ENCODE assay signal across 17 mouse cellular contexts in genomic region chr10:80001945-80002344, GRCm38 (mm10). TPM values are rescaled to one million over a fixed set of nuclear protein-coding genes. Genes with fewer than 3 reads are reported as not detected.
DNase-seq lines count a peak whose midpoint lies in the region; ATAC-seq and TF ChIP-seq lines count a peak whose summit lies in the region.
"Had no signal": no experiment of that assay in that cellular context is flagged by ENCODE, and none has a peak within 500 bp of the region (broad histone marks: within the 10 kb centered on the region; RNA-seq: fewer than 3 reads in every experiment).

No protein-coding gene starts in this region.

- no peak for DNase-seq in liver, embryonic 11.5 days (ENCODE audit: low spot score)
- DNase-seq in embryonic facial prominence, embryonic 10.5 days (ENCODE audit: low spot score): no peak
- no peak for DNase-seq in limb, embryonic 11.5 days (ENCODE audit: low spot score)
- DNase-seq in forebrain, embryonic 14.5 days (ENCODE audit: low spot score): no peak
- DNase-seq in ovary, adult 18-20 months (ENCODE audit: low spot score): no peak
- DNase-seq in cerebellum, adult 2 months: no peak
- DNase-seq: adrenal gland, adult 2 months; adrenal gland, postnatal 25 days; cerebellum, adult 18-20 months; cerebellum, postnatal 10 days; forebrain, postnatal 0 days; gastrocnemius, adult 2 months; gastrocnemius, postnatal 25 days had no signal

- peak overlapping the region; percentile 12; the same call in 1 of the 2 replicates for H3K4me2 ChIP-seq in liver, embryonic 12.5 days
- no peak overlapping the region for H3K4me2 ChIP-seq in liver, embryonic 11.5 days
- no peak overlapping the region for H3K4me2 ChIP-seq in limb, embryonic 11.5 days (ENCODE audit: low read depth, severe bottlenecking)
- no peak overlapping the region for H3K4me2 ChIP-seq in forebrain, embryonic 14.5 days (ENCODE audit: low read length)
- H3K4me2 ChIP-seq: forebrain, embryonic 12.5 days had no signal

- H3K9ac ChIP-seq in liver, embryonic 12.5 days: peak overlapping the region; percentile 39; the same call in 1 of the 2 replicates
- H3K9ac ChIP-seq in liver, embryonic 11.5 days (ENCODE audit: low read depth, low read length): no peak overlapping the region
- no peak overlapping the region for H3K9ac ChIP-seq in limb, embryonic 11.5 days (ENCODE audit: low read length)
- no peak overlapping the region for H3K9ac ChIP-seq in forebrain, embryonic 14.5 days (ENCODE audit: low read length)
- H3K9ac ChIP-seq: forebrain, embryonic 12.5 days; forebrain, postnatal 0 days had no signal

- no peak for TF ChIP-seq POLR2A in cerebellum, adult 2 months (IDR thresholded peaks at IDR 0.05; ENCODE audit: borderline replicate concordance, insufficient read depth, low read length)

- H3K27me3 ChIP-seq in liver, embryonic 12.5 days (replicated peaks): peaks cover 6% of the 10 kb centered on the region
- H3K27me3 ChIP-seq in liver, embryonic 11.5 days (replicated peaks; ENCODE audit: control insufficient read depth, insufficient read depth, low read length): peaks cover 4% of the 10 kb centered on the region
- peaks cover 88% of the 10 kb centered on the region for H3K27me3 ChIP-seq in embryonic facial prominence, embryonic 10.5 days (replicated peaks; ENCODE audit: low read depth, poor library complexity, severe bottlenecking)
- peaks cover 23% of the 10 kb centered on the region for H3K27me3 ChIP-seq in limb, embryonic 11.5 days (ENCODE audit: control insufficient read depth, insufficient read depth, low read length)
- H3K27me3 ChIP-seq in forebrain, embryonic 14.5 days (replicated peaks; ENCODE audit: control insufficient read depth, insufficient read depth, low read length): peaks cover 20% of the 10 kb centered on the region
- H3K27me3 ChIP-seq in cerebellum, adult 2 months (ENCODE audit: control insufficient read depth, insufficient read depth, low read length): no peaks in the 10 kb centered on the region

- peaks cover 75% of the 10 kb centered on the region for H3K4me1 ChIP-seq in liver, embryonic 12.5 days
- peaks cover 43% of the 10 kb centered on the region for H3K4me1 ChIP-seq in liver, embryonic 11.5 days (replicated peaks; ENCODE audit: control insufficient read depth, insufficient read depth, low read length)
- H3K4me1 ChIP-seq in embryonic facial prominence, embryonic 10.5 days: peaks cover 45% of the 10 kb centered on the region
- peaks cover 14% of the 10 kb centered on the region for H3K4me1 ChIP-seq in limb, embryonic 11.5 days (ENCODE audit: control insufficient read depth, insufficient read depth, low read length)
- peaks cover 4% of the 10 kb centered on the region; the same call in 1 of the 2 replicates for H3K4me1 ChIP-seq in forebrain, embryonic 14.5 days (ENCODE audit: control insufficient read depth, insufficient read depth, low read length)
- no peaks in the 10 kb centered on the region for H3K4me1 ChIP-seq in cerebellum, adult 2 months (ENCODE audit: control insufficient read depth, insufficient read depth, low read length)

- peaks cover 82% of the 10 kb centered on the region for H3K36me3 ChIP-seq in liver, embryonic 12.5 days
- no peaks in the 10 kb centered on the region for H3K36me3 ChIP-seq in liver, embryonic 11.5 days (ENCODE audit: control insufficient read depth, insufficient read depth, low read length)
- H3K36me3 ChIP-seq in embryonic facial prominence, embryonic 10.5 days (replicated peaks): no peaks in the 10 kb centered on the region
- H3K36me3 ChIP-seq in limb, embryonic 11.5 days (ENCODE audit: control insufficient read depth, insufficient read depth, low read length): no peaks in the 10 kb centered on the region
- no peaks in the 10 kb centered on the region for H3K36me3 ChIP-seq in forebrain, embryonic 14.5 days (ENCODE audit: control insufficient read depth, insufficient read depth, low read length)
- H3K36me3 ChIP-seq: forebrain, embryonic 12.5 days had no signal

- no peak for ATAC-seq in liver, embryonic 12.5 days
- no peak for ATAC-seq in liver, embryonic 11.5 days (replicated peaks; ENCODE audit: low FRiP score)
- no peak for ATAC-seq in limb, embryonic 11.5 days (ENCODE audit: insufficient number of reproducible peaks, low FRiP score, low TSS enrichment, low read depth)
- no peak for ATAC-seq in forebrain, embryonic 14.5 days
- ATAC-seq: forebrain, postnatal 0 days; hindbrain, embryonic 16.5 days had no signal

- H3K27ac ChIP-seq in liver, embryonic 12.5 days: no peak overlapping the region
- no peak overlapping the region for H3K27ac ChIP-seq in liver, embryonic 11.5 days (ENCODE audit: low read depth, low read length)
- no peak overlapping the region for H3K27ac ChIP-seq in embryonic facial prominence, embryonic 10.5 days (replicated peaks)
- H3K27ac ChIP-seq in limb, embryonic 11.5 days (replicated peaks; ENCODE audit: low read depth, low read length): no peak overlapping the region
- no peak overlapping the region for H3K27ac ChIP-seq in forebrain, embryonic 14.5 days (ENCODE audit: low read depth, low read length)
- no peak overlapping the region for H3K27ac ChIP-seq in cerebellum, adult 2 months (ENCODE audit: insufficient read depth, low read length)
- H3K27ac ChIP-seq: forebrain, embryonic 12.5 days; gastrocnemius, adult 2 months had no signal

- 90% methylated on average over 9 of the region's 9 CpGs for WGBS in liver, embryonic 12.5 days (ENCODE audit: insufficient replicate concordance)
- 81% methylated on average over 9 of the region's 9 CpGs for WGBS in liver, embryonic 11.5 days
- 79% methylated on average over 9 of the region's 9 CpGs for WGBS in embryonic facial prominence, embryonic 10.5 days
- WGBS in limb, embryonic 11.5 days: 69% methylated on average over 9 of the region's 9 CpGs
- 77% methylated on average over 9 of the region's 9 CpGs for WGBS in forebrain, embryonic 14.5 days
- WGBS in cerebellum, adult 2 months: 87% methylated on average over 9 of the region's 9 CpGs

- no peaks in the 10 kb centered on the region for H3K9me3 ChIP-seq in liver, embryonic 12.5 days (replicated peaks)
- no peaks in the 10 kb centered on the region for H3K9me3 ChIP-seq in liver, embryonic 11.5 days (ENCODE audit: control insufficient read depth, low read length)
- H3K9me3 ChIP-seq in embryonic facial prominence, embryonic 10.5 days: no peaks in the 10 kb centered on the region
- H3K9me3 ChIP-seq in limb, embryonic 11.5 days (ENCODE audit: control insufficient read depth, low read length): no peaks in the 10 kb centered on the region
- H3K9me3 ChIP-seq in forebrain, embryonic 14.5 days (replicated peaks; ENCODE audit: control insufficient read depth, low read length): no peaks in the 10 kb centered on the region
- H3K9me3 ChIP-seq: forebrain, embryonic 12.5 days; heart, embryonic 12.5 days had no signal

- H3K4me3 ChIP-seq in liver, embryonic 12.5 days: no peak overlapping the region
- H3K4me3 ChIP-seq in liver, embryonic 11.5 days (ENCODE audit: low read depth, low read length): no peak overlapping the region
- H3K4me3 ChIP-seq in embryonic facial prominence, embryonic 10.5 days: 0 out of 2 replicates have a peak overlapping the region, but pooled peaks have one; percentile 13
- 0 out of 2 replicates have a peak overlapping the region, but pooled peaks have one; percentile 12 for H3K4me3 ChIP-seq in limb, embryonic 11.5 days (ENCODE audit: low read depth, low read length)
- H3K4me3 ChIP-seq in forebrain, embryonic 14.5 days (ENCODE audit: low read depth, low read length): no peak overlapping the region
- H3K4me3 ChIP-seq in cerebellum, adult 2 months (replicated peaks; ENCODE audit: insufficient read depth, low read depth, low read length): no peak overlapping the region
- H3K4me3 ChIP-seq: forebrain, embryonic 12.5 days; gastrocnemius, adult 2 months had no signal

- no peak for TF ChIP-seq CTCF in cerebellum, adult 2 months (IDR thresholded peaks at IDR 0.05; ENCODE audit: borderline replicate concordance, insufficient read depth, low read depth, low read length)

RNA-seq across cellular contexts. Expression of gene Abca7, which starts 5.7 kb away (rescaled TPM):
- 10.5 and 12.1 TPM in 2 replicates for polyA plus RNA-seq in liver, embryonic 12.5 days (2016; fragmentation: Nextera tagmentation; extraction: Ambion mirVana)
- 7.7 and 8.6 TPM in 2 replicates for polyA plus RNA-seq in liver, embryonic 11.5 days (2014; fragmentation: Nextera tagmentation; extraction: Ambion mirVana)
- polyA plus RNA-seq in embryonic facial prominence, embryonic 10.5 days (2016; fragmentation: Nextera tagmentation; extraction: Ambion mirVana): 2.9 and 3.2 TPM in 2 replicates
- 1.3 and 1.4 TPM in 2 replicates for polyA plus RNA-seq in limb, embryonic 11.5 days (2014; fragmentation: Nextera tagmentation; extraction: Ambion mirVana)
- 2.1 and 3.1 TPM in 2 replicates for polyA plus RNA-seq in forebrain, embryonic 14.5 days (2014; fragmentation: Nextera tagmentation; extraction: Ambion mirVana)
- polyA plus RNA-seq in cerebellum, adult 2 months (2012; rRNA removed): 31.1 and 32.4 TPM in 2 replicates

RNA-seq across cellular contexts. Expression of gene Cnn2, which starts 13.6 kb away (rescaled TPM):
- polyA plus RNA-seq in liver, embryonic 12.5 days (2016; fragmentation: Nextera tagmentation; extraction: Ambion mirVana): 68.2 and 75.4 TPM in 2 replicates
- polyA plus RNA-seq in liver, embryonic 11.5 days (2014; fragmentation: Nextera tagmentation; extraction: Ambion mirVana): 115 and 124 TPM in 2 replicates
- polyA plus RNA-seq in embryonic facial prominence, embryonic 10.5 days (2016; fragmentation: Nextera tagmentation; extraction: Ambion mirVana): 234 and 253 TPM in 2 replicates
- polyA plus RNA-seq in limb, embryonic 11.5 days (2014; fragmentation: Nextera tagmentation; extraction: Ambion mirVana): 250 and 255 TPM in 2 replicates
- 33.2 and 40.0 TPM in 2 replicates for polyA plus RNA-seq in forebrain, embryonic 14.5 days (2014; fragmentation: Nextera tagmentation; extraction: Ambion mirVana)
- polyA plus RNA-seq in cerebellum, adult 2 months (2012; rRNA removed): 8.2 and 9.3 TPM in 2 replicates

RNA-seq across cellular contexts. Expression of gene Arhgap45, which starts 14.5 kb away (rescaled TPM):
- polyA plus RNA-seq in liver, embryonic 12.5 days (2016; fragmentation: Nextera tagmentation; extraction: Ambion mirVana): 22.3 and 22.8 TPM in 2 replicates
- 29.0 and 29.4 TPM in 2 replicates for polyA plus RNA-seq in liver, embryonic 11.5 days (2014; fragmentation: Nextera tagmentation; extraction: Ambion mirVana)
- polyA plus RNA-seq in embryonic facial prominence, embryonic 10.5 days (2016; fragmentation: Nextera tagmentation; extraction: Ambion mirVana): 11.2 and 11.3 TPM in 2 replicates
- 8.5 and 10.8 TPM in 2 replicates for polyA plus RNA-seq in limb, embryonic 11.5 days (2014; fragmentation: Nextera tagmentation; extraction: Ambion mirVana)
- 1.1 and 1.5 TPM in 2 replicates for polyA plus RNA-seq in forebrain, embryonic 14.5 days (2014; fragmentation: Nextera tagmentation; extraction: Ambion mirVana)
- 2.2 and 2.7 TPM in 2 replicates for polyA plus RNA-seq in cerebellum, adult 2 months (2012; rRNA removed)

RNA-seq across cellular contexts. Expression of gene Tmem259, which starts 17.8 kb away (rescaled TPM):
- polyA plus RNA-seq in liver, embryonic 12.5 days (2016; fragmentation: Nextera tagmentation; extraction: Ambion mirVana): 17.2 and 17.5 TPM in 2 replicates
- 14.9 and 20.2 TPM in 2 replicates for polyA plus RNA-seq in liver, embryonic 11.5 days (2014; fragmentation: Nextera tagmentation; extraction: Ambion mirVana)
- 12.3 and 12.4 TPM in 2 replicates for polyA plus RNA-seq in embryonic facial prominence, embryonic 10.5 days (2016; fragmentation: Nextera tagmentation; extraction: Ambion mirVana)
- polyA plus RNA-seq in limb, embryonic 11.5 days (2014; fragmentation: Nextera tagmentation; extraction: Ambion mirVana): 15.7 and 15.9 TPM in 2 replicates
- 10.5 and 13.4 TPM in 2 replicates for polyA plus RNA-seq in forebrain, embryonic 14.5 days (2014; fragmentation: Nextera tagmentation; extraction: Ambion mirVana)
- polyA plus RNA-seq in cerebellum, adult 2 months (2012; rRNA removed): 191 and 204 TPM in 2 replicates

RNA-seq across cellular contexts. Expression of gene Grin3b, which starts 31.4 kb away (rescaled TPM):
- polyA plus RNA-seq in liver, embryonic 12.5 days (2016; fragmentation: Nextera tagmentation; extraction: Ambion mirVana): 0.14 TPM in 2 replicates
- polyA plus RNA-seq in liver, embryonic 11.5 days (2014; fragmentation: Nextera tagmentation; extraction: Ambion mirVana): 0.10 and 0.14 TPM in 2 replicates
- 0.13 and 0.44 TPM in 2 replicates for polyA plus RNA-seq in embryonic facial prominence, embryonic 10.5 days (2016; fragmentation: Nextera tagmentation; extraction: Ambion mirVana)
- polyA plus RNA-seq in limb, embryonic 11.5 days (2014; fragmentation: Nextera tagmentation; extraction: Ambion mirVana): 0.23 and 0.41 TPM in 2 replicates
- 0.23 and 0.40 TPM in 2 replicates for polyA plus RNA-seq in forebrain, embryonic 14.5 days (2014; fragmentation: Nextera tagmentation; extraction: Ambion mirVana)
- polyA plus RNA-seq in cerebellum, adult 2 months (2012; rRNA removed): 5.5 and 5.9 TPM in 2 replicates

Comparison
In these comparisons a context has a peak if more than half of its experiments do, and no peak if none do; other contexts are left out.
1. H3K4me3 ChIP-seq: peak in embryonic facial prominence, embryonic 10.5 days (single experiment) and limb, embryonic 11.5 days (single experiment); none in liver, embryonic 12.5 days (single experiment), liver, embryonic 11.5 days (single experiment), forebrain, embryonic 14.5 days (single experiment) and cerebellum, adult 2 months (single experiment).